Mouse (Mus musculus) A20 (cell line): ENCODE measurements around the gene Nkrf.

Experiments
- DNase-seq: peaks from one replicate; pipeline ENCODE4 v3.0.0-alpha.2; 2011; ENCODE audit warnings: low read depth, low spot score

Gene Nkrf

DNA sequence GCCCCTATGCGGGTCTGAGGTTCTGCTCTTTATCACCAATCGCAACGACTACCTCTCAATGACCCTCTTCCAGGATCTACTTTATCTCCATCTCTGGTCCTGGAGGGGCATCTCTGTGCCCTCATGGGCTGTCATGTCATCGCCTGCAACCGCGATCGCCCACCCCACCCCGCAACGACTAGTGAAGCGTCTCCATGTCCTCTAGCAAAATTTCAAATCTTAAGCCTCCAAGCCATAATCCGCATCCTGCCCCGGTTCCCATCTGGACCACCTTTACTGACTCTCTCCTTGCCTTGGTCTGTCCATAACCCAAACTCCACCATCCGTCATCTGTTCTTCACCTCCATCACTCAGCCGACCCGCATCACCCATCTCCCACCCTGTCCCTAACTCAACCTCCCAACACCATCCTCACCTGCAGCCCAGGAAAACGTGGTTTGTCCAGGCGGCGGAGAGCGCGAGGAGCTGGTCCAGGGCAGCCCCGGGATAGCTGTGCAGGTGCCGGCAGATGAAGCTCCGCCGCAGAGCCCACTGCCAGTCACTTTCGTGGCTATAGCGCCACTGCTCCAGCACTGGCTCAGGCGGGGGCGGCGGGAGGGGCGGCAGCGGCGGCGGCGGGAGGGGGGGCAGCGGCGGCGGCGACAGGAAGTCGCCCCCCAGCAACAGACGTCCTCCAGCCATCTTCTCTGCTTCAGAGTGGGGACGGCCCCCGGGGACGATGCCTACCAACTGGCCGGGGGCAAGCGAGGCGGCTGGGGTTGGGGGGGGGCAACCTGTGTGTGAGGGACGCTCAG, at the start of gene Nkrf:
Gene Nkrf, minus strand, starts transcription at position 579 of the 794 bp plus-strand sequence.
- peak; percentile 56 for DNase-seq

DNA sequence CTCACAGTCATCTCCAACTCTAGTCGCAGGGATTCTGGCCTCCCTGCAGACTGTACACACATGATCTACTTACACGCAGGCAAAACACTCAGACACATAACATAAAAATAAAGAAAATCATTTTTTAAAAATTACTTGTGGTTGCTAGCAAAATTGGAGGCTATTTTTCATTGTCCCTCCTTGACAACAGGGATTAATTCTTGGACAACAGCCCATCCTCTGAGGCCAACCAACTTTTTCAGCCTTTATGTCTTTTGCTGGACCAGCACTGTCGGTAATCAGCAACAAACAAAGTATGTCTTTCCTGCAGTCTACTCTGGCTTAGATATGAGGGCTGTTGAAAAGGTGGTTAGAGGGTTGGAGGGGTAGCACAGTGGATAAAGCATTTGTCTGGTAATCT, 38.4 kb upstream of the Nkrf start:
- DNase-seq, result no peak

DNA sequence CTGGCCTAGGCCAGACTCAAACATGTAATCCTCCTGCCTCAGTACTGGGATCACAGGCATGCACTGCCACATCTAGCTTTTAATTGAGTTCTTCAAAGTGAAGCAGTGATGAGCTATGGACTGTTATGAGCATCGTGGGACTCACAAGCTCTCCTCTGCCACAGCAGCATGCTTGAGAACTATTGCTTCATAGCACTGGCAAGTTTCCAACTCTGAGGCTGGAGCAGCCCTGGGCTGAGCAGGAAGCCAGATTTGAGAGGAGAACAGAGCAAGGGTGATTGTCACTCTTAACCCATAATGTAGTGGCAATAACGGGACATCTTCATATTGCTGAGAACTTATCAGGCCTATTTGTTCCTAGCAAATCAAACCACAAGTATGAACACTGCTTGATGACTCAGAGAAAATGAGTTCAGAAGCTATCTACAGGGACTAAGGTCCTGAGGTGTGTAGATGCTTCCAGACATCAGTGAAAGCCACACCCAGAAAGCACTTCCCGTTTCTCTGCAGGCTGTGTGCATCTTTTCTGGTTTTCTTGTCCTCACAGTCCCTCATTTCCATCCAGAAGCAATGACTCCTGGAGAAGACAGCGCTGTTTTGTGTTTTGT, 37.2 kb upstream of the Nkrf start:
- DNase-seq, result no peak

DNA sequence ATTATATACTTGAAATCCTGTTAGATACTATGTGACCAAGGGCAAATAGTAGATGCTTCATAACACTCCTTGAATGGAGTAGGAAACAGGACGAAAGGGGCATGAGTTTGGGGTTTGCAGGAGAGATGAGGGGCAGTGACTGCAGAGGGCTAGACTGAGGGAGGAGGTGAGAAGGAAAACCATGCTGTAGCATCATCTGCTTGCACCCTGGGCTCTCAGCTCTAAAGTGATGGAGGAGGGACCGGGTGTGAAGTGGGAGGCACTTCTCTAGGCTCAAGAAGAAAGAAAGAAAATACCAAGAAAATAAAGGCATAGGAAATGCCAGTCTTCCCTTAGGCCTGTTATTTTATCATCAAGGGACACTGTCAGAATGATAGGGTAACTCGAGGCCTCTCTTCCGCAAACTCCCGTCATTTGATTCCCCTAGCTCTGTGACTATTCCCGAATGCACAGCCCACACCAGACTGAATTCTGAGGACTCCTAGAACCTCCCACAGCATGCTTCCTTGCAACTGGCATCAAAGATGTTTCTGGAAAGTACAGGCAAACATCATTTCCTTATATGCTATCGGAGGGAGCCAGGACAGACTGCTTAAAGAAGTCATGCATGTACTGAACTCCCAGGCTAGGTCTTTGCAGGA, 32.7 kb upstream of the Nkrf start:
- no peak for DNase-seq

DNA sequence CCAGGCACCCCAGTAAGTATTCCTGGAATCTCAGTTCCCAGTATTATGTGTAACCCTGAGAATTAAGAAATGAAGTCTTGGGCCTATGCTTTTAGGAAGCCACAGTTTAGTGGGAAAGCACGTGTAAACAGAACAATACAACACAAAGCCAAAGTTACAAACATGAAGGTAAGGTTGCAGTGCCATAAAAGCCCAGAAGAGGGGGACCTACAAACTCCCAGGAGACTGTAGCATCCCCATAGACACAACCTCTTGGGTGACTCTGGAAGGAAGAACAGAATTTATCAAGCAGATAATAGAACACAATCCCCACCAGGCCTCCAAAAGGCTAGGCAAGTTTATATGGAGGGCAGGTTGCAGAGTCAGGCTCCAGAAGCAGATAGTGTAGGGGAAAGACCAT, 27.9 kb upstream of the Nkrf start:
- peak; percentile 27 for DNase-seq

DNA sequence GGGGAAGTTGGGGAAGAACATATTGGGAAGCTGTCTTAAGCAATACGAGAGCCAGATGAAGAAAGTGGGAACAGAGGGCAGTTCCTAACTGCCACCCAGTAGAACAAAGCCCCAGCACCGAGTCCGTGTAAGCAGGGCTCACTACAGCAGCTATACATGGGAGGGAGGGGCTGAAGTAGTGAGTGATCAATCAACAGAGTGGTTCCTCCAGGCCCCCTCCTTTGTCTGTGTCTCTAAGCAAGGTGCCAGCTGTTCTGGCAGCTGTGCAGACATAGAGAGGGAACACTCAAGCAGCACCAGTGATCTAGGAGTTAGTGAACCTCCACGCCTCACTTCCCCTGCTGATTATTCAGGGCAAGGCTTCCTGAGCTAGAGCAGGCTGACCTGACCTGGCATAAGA, 27.0 kb upstream of the Nkrf start:
- DNase-seq, result peak; percentile 48

DNA sequence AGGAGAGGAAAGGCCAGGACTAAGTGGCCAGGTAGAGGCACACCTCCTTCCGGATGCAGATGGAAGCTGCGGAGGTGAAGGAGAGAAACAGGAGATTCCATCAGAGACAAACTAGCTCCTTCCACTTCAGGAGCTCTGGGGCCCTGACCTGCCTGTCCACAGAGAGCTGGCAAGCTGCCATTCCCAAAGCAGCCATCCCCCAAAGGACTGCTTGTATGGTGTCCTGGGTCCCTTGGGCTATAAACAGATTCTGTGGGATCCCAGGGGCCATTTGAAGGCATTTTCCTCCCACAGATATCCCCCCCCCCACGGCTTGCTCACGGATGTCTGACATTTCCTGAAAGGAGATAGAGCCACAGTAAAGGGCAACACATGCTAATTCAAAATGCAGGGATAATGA, 26.1 kb upstream of the Nkrf start:
- no peak for DNase-seq

DNA sequence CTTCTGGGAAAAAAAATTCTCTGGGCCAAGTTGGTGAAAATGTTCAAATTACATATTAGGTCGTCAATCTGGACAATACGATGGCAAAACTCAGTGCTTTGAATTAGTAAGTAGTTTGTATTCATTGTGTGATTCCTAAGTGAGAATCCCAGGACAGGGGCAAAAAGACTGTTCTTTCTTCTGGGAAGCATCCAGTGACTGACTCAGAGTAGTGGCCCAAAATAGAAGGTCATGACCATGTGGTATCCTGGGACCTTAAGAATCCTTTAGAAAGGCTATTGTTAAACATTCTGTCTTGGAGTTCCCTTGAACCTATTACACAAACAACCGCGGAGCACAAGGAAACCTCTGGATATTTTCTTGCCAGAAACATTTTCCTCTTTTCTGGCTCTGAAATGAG, 18.6 kb upstream of the Nkrf start:
- no peak for DNase-seq

DNA sequence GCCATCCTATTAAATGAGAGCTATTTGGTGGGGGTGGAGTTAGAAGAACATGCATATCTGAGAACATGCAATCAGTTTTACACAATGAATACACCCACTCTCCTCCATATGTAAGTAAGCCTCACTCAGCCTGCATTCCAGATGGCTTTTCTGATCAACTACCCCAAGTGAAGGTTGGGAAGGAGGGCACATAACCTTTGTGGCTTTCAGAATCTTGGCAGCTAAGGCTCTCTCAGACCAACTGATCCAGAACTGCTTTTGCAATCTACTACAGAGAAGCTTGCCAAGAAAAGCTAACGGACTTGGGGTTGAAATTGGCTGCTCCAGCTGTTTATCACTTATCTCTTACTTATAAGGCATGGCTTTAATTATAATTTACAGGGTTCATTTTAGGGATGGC, 15.1 kb upstream of the Nkrf start:
- DNase-seq, result no peak

DNA sequence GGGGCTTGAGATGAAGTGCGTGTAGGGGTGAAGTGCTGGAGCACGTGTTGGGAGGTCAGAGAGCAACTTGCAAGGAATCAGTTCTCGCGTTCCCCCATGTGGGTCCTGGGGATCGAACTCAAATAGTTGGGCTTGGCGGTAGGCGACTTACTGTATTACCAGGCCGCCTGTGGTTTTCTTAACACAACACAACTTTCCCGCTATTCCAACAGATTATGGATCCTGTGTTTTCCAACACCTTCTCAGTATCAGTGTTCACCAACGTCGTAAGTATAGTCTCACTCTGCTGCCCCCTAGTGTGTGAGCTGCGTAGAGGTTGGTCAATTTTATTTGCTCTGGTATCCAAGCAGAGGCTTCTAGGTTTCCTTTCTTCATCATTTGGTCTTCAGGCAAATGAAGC, 8.6 kb upstream of the Nkrf start:
- DNase-seq, result peak; percentile 45

DNA sequence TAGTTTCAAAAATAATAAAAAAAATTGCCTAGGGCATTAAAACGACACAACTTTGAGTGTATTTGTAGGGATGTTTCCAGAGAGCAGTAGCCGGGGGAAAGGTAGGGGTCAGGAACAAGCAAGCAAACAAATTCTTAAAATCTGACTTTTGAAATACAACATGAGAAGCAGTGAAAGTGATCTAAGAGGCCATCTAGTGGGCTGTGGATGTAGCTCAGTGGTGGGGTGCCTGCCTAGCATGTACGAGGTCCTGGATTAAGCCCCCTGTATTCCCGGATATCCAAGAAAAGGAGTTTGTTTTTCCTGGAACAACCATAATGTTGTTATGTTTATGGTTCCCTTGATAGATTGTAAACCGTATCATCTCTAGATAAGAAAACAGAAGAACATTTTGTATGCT, 3.8 kb upstream of the Nkrf start:
- DNase-seq, result no peak

DNA sequence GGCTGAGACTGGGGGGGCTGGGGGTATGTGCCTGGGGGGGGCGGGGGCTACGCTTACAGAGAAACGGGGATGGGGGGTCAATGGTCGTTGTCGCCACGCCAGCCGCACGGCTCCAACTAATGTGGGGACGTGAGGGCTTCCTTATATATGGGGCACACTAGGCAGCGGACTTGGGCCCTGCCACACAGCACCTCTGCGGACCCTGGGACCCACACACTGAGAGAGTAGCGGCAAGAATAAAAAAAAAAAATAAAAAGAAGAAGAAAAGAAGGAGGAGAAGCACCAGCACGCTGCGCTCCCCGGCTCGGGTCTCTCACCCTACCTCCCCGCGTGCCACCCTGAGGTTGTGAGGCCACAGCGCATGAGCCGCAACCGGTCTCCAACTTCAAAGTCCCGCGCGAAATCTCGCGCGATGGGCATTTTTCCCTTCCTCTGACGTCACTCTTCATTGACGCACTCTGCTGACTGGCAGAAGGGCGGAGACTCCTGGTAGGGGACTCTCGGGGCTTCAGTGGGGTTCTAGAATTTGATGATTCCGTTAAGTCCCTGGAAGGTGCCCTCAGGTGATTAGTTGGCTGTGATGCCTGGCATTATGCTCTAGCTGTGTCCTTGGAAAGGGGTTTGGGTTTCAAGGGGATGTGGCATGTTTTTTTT, 543 bp upstream of the Nkrf start:
- DNase-seq, result peak; percentile 93

DNA sequence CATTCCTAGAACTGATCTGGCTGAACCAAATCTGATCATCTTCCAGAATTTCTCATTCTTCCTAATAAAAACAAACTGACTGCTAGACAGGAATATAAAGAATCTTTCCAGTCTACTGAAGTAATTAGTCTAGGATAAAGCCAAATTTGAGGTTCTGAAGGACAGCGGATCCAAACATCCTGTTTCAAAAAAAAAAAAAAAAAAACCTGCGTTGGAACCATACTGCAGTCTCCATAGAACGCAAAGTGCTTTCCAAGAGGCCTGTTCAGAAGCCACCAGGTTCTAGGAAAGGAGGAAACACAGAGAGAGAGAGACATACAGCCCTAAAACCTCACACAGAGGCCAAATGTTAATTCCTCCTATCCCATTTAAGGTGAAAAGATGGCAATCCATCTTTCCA, 1.0 kb downstream of the Nkrf start:
- no peak for DNase-seq

DNA sequence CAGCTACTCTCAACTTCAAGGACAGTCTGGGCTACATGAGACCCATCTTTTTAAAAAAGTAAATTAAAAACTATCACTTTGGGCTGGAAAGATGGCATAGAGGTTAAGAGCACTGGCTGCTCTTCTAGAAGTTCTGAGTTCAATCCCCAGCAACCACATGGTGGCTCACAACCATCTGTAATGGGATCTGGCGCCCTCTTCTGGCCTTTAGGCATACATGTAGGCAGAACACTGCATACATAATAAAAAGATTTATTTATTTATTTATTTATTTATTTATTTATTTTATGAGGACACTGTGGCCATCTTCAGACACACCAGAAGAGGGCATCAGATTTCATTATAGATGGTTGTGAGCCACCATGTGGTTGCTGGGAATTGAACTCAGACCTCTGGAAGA, 3.8 kb downstream of the Nkrf start:
- peak; percentile 53 for DNase-seq

DNA sequence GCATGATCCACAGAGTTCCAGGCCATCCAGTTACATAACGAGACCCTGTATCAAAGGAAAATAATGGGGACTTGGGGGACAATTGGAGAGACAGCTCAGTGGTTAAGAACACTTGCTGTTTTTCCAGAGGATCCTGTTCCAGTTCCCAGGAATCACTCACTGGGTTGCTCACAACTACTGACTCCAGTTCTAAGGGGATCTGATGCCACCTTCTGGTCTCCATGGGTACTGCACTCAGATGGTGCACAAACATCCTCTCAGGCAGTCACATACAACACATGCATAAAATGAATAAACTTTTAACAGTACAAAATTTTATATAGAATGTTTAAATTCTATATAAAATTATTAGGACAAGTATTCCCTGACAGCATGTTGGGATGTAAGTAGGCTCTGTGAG, 18.0 kb downstream of the Nkrf start:
- DNase-seq, result peak; percentile 24

DNA sequence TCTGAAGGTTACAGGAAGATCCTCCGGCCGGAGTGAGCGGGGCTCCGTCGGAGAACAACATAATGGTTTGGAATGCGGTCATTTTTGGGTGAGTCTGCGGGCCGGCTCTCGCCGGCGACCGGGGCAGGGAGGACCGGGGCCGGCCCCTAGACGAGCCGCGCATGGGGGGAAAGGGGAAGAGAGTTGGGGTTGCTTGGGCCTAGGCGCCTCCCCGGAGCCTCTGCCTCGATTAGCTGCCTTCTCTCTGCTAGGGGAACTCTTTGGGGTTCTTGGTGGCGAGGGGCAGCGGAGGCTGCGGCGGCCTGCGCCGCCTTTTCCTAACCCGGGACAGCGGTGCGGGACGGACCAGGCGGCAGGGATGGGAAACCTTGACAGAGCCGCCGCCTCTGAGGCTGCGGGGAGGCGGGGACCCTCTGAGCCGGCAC, 28.0 kb downstream of the Nkrf start:
- DNase-seq, result peak; percentile 41

DNA sequence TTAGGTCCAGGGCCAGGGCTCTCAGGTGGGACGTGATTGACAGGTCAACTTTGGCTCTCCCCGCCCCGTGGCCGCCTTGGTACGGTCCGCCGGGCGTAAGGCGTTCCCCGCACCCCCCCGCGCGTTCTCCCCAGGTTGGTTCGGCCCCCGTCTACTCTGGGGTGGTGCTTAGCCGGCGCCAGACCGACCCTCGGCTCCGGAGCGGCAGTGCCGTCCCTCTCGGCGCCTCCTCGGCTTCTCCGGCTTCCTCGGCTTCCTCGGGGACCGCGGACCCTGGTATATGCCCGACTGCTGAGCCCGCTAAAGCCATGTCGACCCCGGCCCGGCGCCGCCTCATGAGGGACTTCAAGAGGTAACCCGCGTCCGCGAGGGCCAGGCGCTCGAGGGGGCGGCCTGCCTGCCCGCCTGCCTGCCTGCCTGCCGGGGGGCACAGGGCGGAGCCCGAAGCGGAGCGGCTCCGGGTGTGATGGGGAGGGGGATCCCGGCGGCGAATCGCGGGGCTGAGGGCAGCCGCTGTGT, 28.5 kb downstream of the Nkrf start:
- DNase-seq, result peak; percentile 90

DNA sequence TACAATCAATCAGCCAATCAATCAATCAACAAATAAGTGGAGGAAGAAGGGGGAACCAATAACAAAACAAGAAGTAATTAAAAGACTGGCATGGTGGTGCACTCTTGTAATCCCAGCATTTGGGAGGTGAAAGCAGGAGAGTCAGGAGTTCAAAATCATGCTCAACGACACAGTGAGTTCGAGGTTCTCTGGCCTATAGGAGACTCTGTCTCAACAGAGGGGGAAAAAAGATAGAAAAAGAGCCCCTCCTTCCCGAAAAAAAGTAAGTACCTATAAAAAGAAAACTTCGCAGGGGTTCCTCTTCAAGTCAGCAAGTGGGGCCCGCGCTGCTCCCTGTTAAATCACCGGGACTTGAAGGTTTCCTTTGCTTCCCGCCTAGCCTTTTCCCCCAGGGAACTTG, 28.9 kb downstream of the Nkrf start, which contains the start of the genes Ube2a and C330007P06Rik:
Gene Ube2a, plus strand, starts transcription at position 136 of the 400 bp plus-strand sequence.
Gene C330007P06Rik, minus strand, starts transcription at position 347 of the 400 bp plus-strand sequence.
- DNase-seq, result no peak

DNA sequence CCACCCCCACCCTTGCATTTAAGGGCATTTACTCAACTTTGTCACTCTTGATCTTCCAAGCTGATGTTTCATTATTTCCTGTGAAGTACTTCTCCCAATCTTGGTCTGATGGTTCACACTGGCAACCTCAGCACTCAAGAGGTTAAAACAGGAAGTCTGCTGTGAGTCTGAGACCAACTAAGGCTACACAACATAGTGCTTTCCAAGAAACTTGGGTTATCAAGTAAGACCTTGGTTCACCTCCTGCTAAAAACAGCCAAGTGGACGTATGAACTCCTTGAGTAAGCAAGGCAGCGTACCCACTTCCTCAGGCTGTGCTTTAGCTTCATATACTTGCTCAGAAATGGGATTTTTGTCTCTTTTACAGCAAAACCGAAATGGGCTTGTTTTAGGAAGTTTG, 32.3 kb downstream of the Nkrf start:
- DNase-seq, result no peak

DNA sequence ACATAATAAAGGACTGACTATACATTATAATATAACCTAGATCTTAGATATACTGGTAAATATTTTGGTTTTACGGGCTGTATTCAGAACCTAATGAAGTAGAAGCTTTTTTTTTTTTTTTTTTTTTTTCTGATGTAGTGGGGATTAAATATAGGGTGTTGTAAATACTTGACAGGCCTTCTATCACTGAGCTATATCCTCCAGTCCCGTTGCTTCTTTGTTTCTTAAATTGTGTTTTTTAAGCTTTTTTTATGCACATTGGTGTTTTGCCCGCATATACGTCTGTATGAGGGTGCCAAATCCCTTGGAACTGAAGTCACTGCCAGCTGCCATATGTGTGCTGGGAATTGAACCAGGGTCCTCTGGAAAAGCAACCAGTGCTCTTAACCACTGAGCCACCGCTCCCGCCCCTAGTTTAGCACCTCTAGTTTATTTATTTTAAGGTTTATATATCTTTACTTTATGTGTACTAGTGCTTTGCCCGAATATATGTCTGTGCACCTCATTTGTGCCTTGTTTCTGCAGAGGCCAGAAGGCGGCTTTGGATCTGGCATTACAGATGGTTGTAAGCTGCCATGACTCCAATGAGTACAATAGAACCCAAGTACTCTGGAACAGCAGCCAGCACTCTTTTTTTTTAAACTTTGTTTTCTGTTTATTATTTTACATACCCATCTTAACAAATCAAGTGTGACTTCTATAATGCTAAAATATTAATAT, 37.9 kb downstream of the Nkrf start:
- no peak for DNase-seq
